Mouse (Mus musculus): ENCODE data around the gene Muc3. TPM values are rescaled to one million over a fixed set of nuclear protein-coding genes. Genes with fewer than 3 reads are reported as not detected.

The Muc3 gene
- polyA plus RNA-seq, 1 experiment = not detected

GRCm38 (mm10) chr5:137091560-137091959 lies 57.6 kb downstream of the Muc3 start:
- H3K36me3 ChIP-seq (ENCODE audit: control insufficient read depth, insufficient read depth) = no peaks in the 10 kb centered on the region

GRCm38 (mm10) chr5:137090870-137091269 lies 58.3 kb downstream of the Muc3 start:
- no peak overlapping the region for H3K4me3 ChIP-seq (ENCODE audit: insufficient read depth, poor library complexity, severe bottlenecking)
- TF ChIP-seq CTCF (IDR thresholded peaks at IDR 0.05; ENCODE audit: control insufficient read depth, insufficient read depth, insufficient read length) (no peak), MYOG (IDR thresholded peaks at IDR 0.05; ENCODE audit: control insufficient read depth, extremely low read depth, insufficient read length) (no peak), FOSL1 (IDR thresholded peaks at IDR 0.05; ENCODE audit: insufficient read depth, low read length, poor library complexity, severe bottlenecking) (no peak), MYOD1 (IDR thresholded peaks at IDR 0.05; ENCODE audit: control insufficient read depth, insufficient read length, low read depth) (no peak), CEBPB (IDR thresholded peaks at IDR 0.05; ENCODE audit: low read depth) (no peak), MAX (IDR thresholded peaks at IDR 0.05) (no peak), USF1 (IDR thresholded peaks at IDR 0.05; ENCODE audit: low read depth) (no peak)
- H3K36me3 ChIP-seq (ENCODE audit: control insufficient read depth, insufficient read depth) = no peaks in the 10 kb centered on the region
- no peaks in the 10 kb centered on the region for H3K79me2 ChIP-seq (ENCODE audit: control insufficient read depth, insufficient read depth)
- H3ac ChIP-seq (ENCODE audit: control insufficient read depth, insufficient read length, low read depth) = no peak overlapping the region
- no peaks in the 10 kb centered on the region for H3K27me3 ChIP-seq (ENCODE audit: control insufficient read depth, insufficient read depth, insufficient read length)
- no peaks in the 10 kb centered on the region for H3K79me3 ChIP-seq (ENCODE audit: low read depth)

More at GRCm38 (mm10) chr5:137091560-137091959, 57.6 kb downstream of the Muc3 start:
- TF ChIP-seq USF1 (IDR thresholded peaks at IDR 0.05; ENCODE audit: low read depth) = no peak
- TF ChIP-seq MYOG (IDR thresholded peaks at IDR 0.05; ENCODE audit: control insufficient read depth, extremely low read depth, insufficient read length) = no peak
- no peak for TF ChIP-seq FOSL1 (IDR thresholded peaks at IDR 0.05; ENCODE audit: insufficient read depth, low read length, poor library complexity, severe bottlenecking)
- no peak for TF ChIP-seq CTCF (IDR thresholded peaks at IDR 0.05; ENCODE audit: control insufficient read depth, insufficient read depth, insufficient read length)
- no peak for TF ChIP-seq MYOD1 (IDR thresholded peaks at IDR 0.05; ENCODE audit: control insufficient read depth, insufficient read length, low read depth)
- TF ChIP-seq MAX (IDR thresholded peaks at IDR 0.05) = no peak
- no peak for TF ChIP-seq CEBPB (IDR thresholded peaks at IDR 0.05; ENCODE audit: low read depth)
- no peaks in the 10 kb centered on the region for H3K79me2 ChIP-seq (ENCODE audit: control insufficient read depth, insufficient read depth)
- H3K4me3 ChIP-seq (ENCODE audit: insufficient read depth, poor library complexity, severe bottlenecking) = no peak overlapping the region
- no peak overlapping the region for H3ac ChIP-seq (ENCODE audit: control insufficient read depth, insufficient read length, low read depth)
- no peaks in the 10 kb centered on the region for H3K27me3 ChIP-seq (ENCODE audit: control insufficient read depth, insufficient read depth, insufficient read length)
- H3K79me3 ChIP-seq (ENCODE audit: low read depth) = no peaks in the 10 kb centered on the region

- H3K79me3 ChIP-seq (ENCODE audit: low read depth) = no peaks in the 10 kb centered on the region
- TF ChIP-seq USF1 (IDR thresholded peaks at IDR 0.05; ENCODE audit: low read depth) (no peak), MAX (IDR thresholded peaks at IDR 0.05) (no peak), MYOD1 (IDR thresholded peaks at IDR 0.05; ENCODE audit: control insufficient read depth, insufficient read length, low read depth) (no peak), MYOG (IDR thresholded peaks at IDR 0.05; ENCODE audit: control insufficient read depth, extremely low read depth, insufficient read length) (no peak)
These were observed 61.7 kb downstream of the Muc3 start for GRCm38 (mm10) chr5:137087410-137087809.

GRCm38 (mm10) chr5:137085731-137086130 lies 63.4 kb downstream of the Muc3 start:
- Histone ChIP-seq H3K4me3 (ENCODE audit: insufficient read depth, poor library complexity, severe bottlenecking) (no peak overlapping the region), H3K27me3 (ENCODE audit: control insufficient read depth, insufficient read depth, insufficient read length) (no peaks in the 10 kb centered on the region), H3K79me2 (ENCODE audit: control insufficient read depth, insufficient read depth) (no peaks in the 10 kb centered on the region), H3ac (ENCODE audit: control insufficient read depth, insufficient read length, low read depth) (no peak overlapping the region), H3K36me3 (ENCODE audit: control insufficient read depth, insufficient read depth) (no peaks in the 10 kb centered on the region), H3K79me3 (ENCODE audit: low read depth) (no peaks in the 10 kb centered on the region)
- no peak for TF ChIP-seq CEBPB (IDR thresholded peaks at IDR 0.05; ENCODE audit: low read depth)
- no peak for TF ChIP-seq MAX (IDR thresholded peaks at IDR 0.05)
- TF ChIP-seq CTCF (IDR thresholded peaks at IDR 0.05; ENCODE audit: control insufficient read depth, insufficient read depth, insufficient read length) = no peak
- TF ChIP-seq MYOG (IDR thresholded peaks at IDR 0.05; ENCODE audit: control insufficient read depth, extremely low read depth, insufficient read length) = no peak
- TF ChIP-seq FOSL1 (IDR thresholded peaks at IDR 0.05; ENCODE audit: insufficient read depth, low read length, poor library complexity, severe bottlenecking) = no peak
- TF ChIP-seq MYOD1 (IDR thresholded peaks at IDR 0.05; ENCODE audit: control insufficient read depth, insufficient read length, low read depth) = no peak
- TF ChIP-seq USF1 (IDR thresholded peaks at IDR 0.05; ENCODE audit: low read depth) = no peak

More at GRCm38 (mm10) chr5:137087410-137087809, 61.7 kb downstream of the Muc3 start:
- Histone ChIP-seq H3K4me3 (ENCODE audit: insufficient read depth, poor library complexity, severe bottlenecking) (no peak overlapping the region), H3K79me2 (ENCODE audit: control insufficient read depth, insufficient read depth) (no peaks in the 10 kb centered on the region), H3ac (ENCODE audit: control insufficient read depth, insufficient read length, low read depth) (no peak overlapping the region), H3K36me3 (ENCODE audit: control insufficient read depth, insufficient read depth) (no peaks in the 10 kb centered on the region), H3K27me3 (ENCODE audit: control insufficient read depth, insufficient read depth, insufficient read length) (no peaks in the 10 kb centered on the region)

GRCm38 (mm10) chr5:137085021-137085420 lies 64.1 kb downstream of the Muc3 start:
- H3K36me3 ChIP-seq (ENCODE audit: control insufficient read depth, insufficient read depth) = no peaks in the 10 kb centered on the region
- no peak overlapping the region for H3ac ChIP-seq (ENCODE audit: control insufficient read depth, insufficient read length, low read depth)
- H3K79me3 ChIP-seq (ENCODE audit: low read depth) = no peaks in the 10 kb centered on the region
- H3K27me3 ChIP-seq (ENCODE audit: control insufficient read depth, insufficient read depth, insufficient read length) = no peaks in the 10 kb centered on the region
- H3K79me2 ChIP-seq (ENCODE audit: control insufficient read depth, insufficient read depth) = no peaks in the 10 kb centered on the region
- TF ChIP-seq CEBPB (IDR thresholded peaks at IDR 0.05; ENCODE audit: low read depth) = no peak
- no peak for TF ChIP-seq USF1 (IDR thresholded peaks at IDR 0.05; ENCODE audit: low read depth)
- TF ChIP-seq CTCF (IDR thresholded peaks at IDR 0.05; ENCODE audit: control insufficient read depth, insufficient read depth, insufficient read length) = no peak
- no peak for TF ChIP-seq MYOG (IDR thresholded peaks at IDR 0.05; ENCODE audit: control insufficient read depth, extremely low read depth, insufficient read length)
- TF ChIP-seq FOSL1 (IDR thresholded peaks at IDR 0.05; ENCODE audit: insufficient read depth, low read length, poor library complexity, severe bottlenecking) = no peak
- TF ChIP-seq MAX (IDR thresholded peaks at IDR 0.05) = no peak
- TF ChIP-seq MYOD1 (IDR thresholded peaks at IDR 0.05; ENCODE audit: control insufficient read depth, insufficient read length, low read depth) = no peak
- no peak overlapping the region for H3K4me3 ChIP-seq (ENCODE audit: insufficient read depth, poor library complexity, severe bottlenecking)

Other genes starting within 250 kb of the Muc3 start
- 21.6 TPM for gene Ift22, start 241.2 kb downstream of the Muc3 start, polyA plus RNA-seq (2012; fragmentation: generic; extraction: Trizol)
- gene Fis1, start 196.0 kb downstream of the Muc3 start, polyA plus RNA-seq (2012; fragmentation: generic; extraction: Trizol) = 311 TPM
- gene Cldn15, start 182.7 kb downstream of the Muc3 start, polyA plus RNA-seq (2012; fragmentation: generic; extraction: Trizol) = 5.1 TPM
- 140 TPM for gene Plod3, start 162.3 kb downstream of the Muc3 start, polyA plus RNA-seq (2012; fragmentation: generic; extraction: Trizol)
- 101 TPM for gene Znhit1, start 161.3 kb downstream of the Muc3 start, polyA plus RNA-seq (2012; fragmentation: generic; extraction: Trizol)
- 0.28 TPM for gene Vgf, start 122.9 kb downstream of the Muc3 start, polyA plus RNA-seq (2012; fragmentation: generic; extraction: Trizol)
- gene Ap1s1, start 103.2 kb downstream of the Muc3 start, polyA plus RNA-seq (2012; fragmentation: generic; extraction: Trizol) = 360 TPM
- 131 TPM for gene Serpine1, start 77.1 kb downstream of the Muc3 start, polyA plus RNA-seq (2012; fragmentation: generic; extraction: Trizol)
- 7.4 TPM for gene Trim56, start 33.1 kb downstream of the Muc3 start, polyA plus RNA-seq (2012; fragmentation: generic; extraction: Trizol)
- not detected for gene Muc3a, start 63.1 kb upstream of the Muc3 start, polyA plus RNA-seq (2012; fragmentation: generic; extraction: Trizol)
- 0.06 TPM for gene Ache, start 138.2 kb upstream of the Muc3 start, polyA plus RNA-seq (2012; fragmentation: generic; extraction: Trizol)
- 10.6 TPM for gene Ufsp1, start 145.3 kb upstream of the Muc3 start, polyA plus RNA-seq (2012; fragmentation: generic; extraction: Trizol)
- gene Srrt, start 158.4 kb upstream of the Muc3 start, polyA plus RNA-seq (2012; fragmentation: generic; extraction: Trizol) = 130 TPM
- 80.0 TPM for gene Trip6, start 165.1 kb upstream of the Muc3 start, polyA plus RNA-seq (2012; fragmentation: generic; extraction: Trizol)
- 7.3 TPM for gene Slc12a9, start 184.3 kb upstream of the Muc3 start, polyA plus RNA-seq (2012; fragmentation: generic; extraction: Trizol)
- 25.2 TPM for gene Ephb4, start 200.8 kb upstream of the Muc3 start, polyA plus RNA-seq (2012; fragmentation: generic; extraction: Trizol)